Mouse (Mus musculus) midbrain, postnatal 0 days (tissue): ENCODE data around the gene Zdhhc7. TPM values are rescaled to one million over a fixed set of nuclear protein-coding genes. Genes with fewer than 3 reads are reported as not detected.
A peak's percentile ranks its signal among the peaks of the same experiment; 100 is the strongest.

Experiments
- ATAC-seq: fragments of 200-750 bp; cut with Nextera tagmentation; 2 replicates; pipeline ENCODE4 v1.8.0; 2017; ENCODE audit warnings: moderate number of reproducible peaks, mild to moderate bottlenecking, moderate TSS enrichment, moderate library complexity; ENCODE audit not compliant: low FRiP score
- DNase-seq: peaks from one replicate; pipeline ENCODE4 v3.0.0-alpha.2; 2015; ENCODE audit warnings: low spot score
- H3K27ac ChIP-seq: fragments of 300-500 bp; sonication (generic); 2 replicates; pipeline ENCODE4 v1.5.1; 2014; ENCODE audit warnings: low read depth, mild to moderate bottlenecking, low read length, mixed read lengths
- H3K27me3 ChIP-seq: fragments of 300-500 bp; sonication (generic); 2 replicates; pipeline ENCODE4 v1.6.1; 2014; ENCODE audit warnings: low read length, control low read depth, mixed read lengths; ENCODE audit not compliant: insufficient read depth
- H3K36me3 ChIP-seq: fragments of 300-500 bp; sonication (generic); 2 replicates; pipeline ENCODE4 v1.6.1; 2014; ENCODE audit warnings: low read length, control low read depth, mixed read lengths; ENCODE audit not compliant: insufficient read depth
- H3K4me1 ChIP-seq: fragments of 300-500 bp; sonication (generic); 2 replicates; pipeline ENCODE4 v1.6.1; 2014; ENCODE audit warnings: mild to moderate bottlenecking, control low read depth, antibody characterized with exemption, low read length, mixed read lengths; ENCODE audit not compliant: insufficient read depth
- H3K4me2 ChIP-seq: fragments of 300-500 bp; sonication (generic); 2 replicates; pipeline ENCODE4 v1.6.1; 2014; ENCODE audit warnings: low read depth, mild to moderate bottlenecking, low read length, mixed read lengths; ENCODE audit not compliant: poor library complexity, severe bottlenecking
- H3K4me3 ChIP-seq: fragments of 300-500 bp; sonication (generic); 2 replicates; pipeline ENCODE4 v1.5.1; 2014; ENCODE audit warnings: low read depth, mild to moderate bottlenecking, low read length, moderate library complexity
- H3K9ac ChIP-seq: fragments of 300-500 bp; sonication (generic); replicated peaks from 2 replicates; pipeline ENCODE4 v1.6.1; 2014; ENCODE audit warnings: mild to moderate bottlenecking, low read length, moderate library complexity, mixed read lengths; ENCODE audit not compliant: poor library complexity, severe bottlenecking
- H3K9me3 ChIP-seq: fragments of 300-500 bp; sonication (generic); 2 replicates; pipeline ENCODE4 v1.6.1; 2016; ENCODE audit warnings: low read length, control low read depth
- CTCF ChIP-seq: IDR thresholded peaks from 2 replicates; pipeline ENCODE4 v1.5.1; 2016; ENCODE audit warnings: antibody characterized with exemption, mild to moderate bottlenecking
- WGBS: fragments of 180-500 bp; shearing (Covaris S2); extraction: QIAGEN DNeasy Blood & Tissue Kit; methylation state at CpG from one replicate; pipeline ENCODE4 v1.1.7; 2014; 5-methylcytosine and 5-hydroxymethylcytosine counted together
- polyA plus RNA-seq: library from polyadenylated mRNA; unstranded; fragments of >200 nt; fragmentation: Nextera tagmentation; extraction: Ambion mirVana; gene quantifications from 2 replicates; pipeline ENCODE4 v1.2.1, GENCODE M21; 2015
- total RNA-seq: library from RNA; depleted of rRNA; stranded (reverse); fragments of >200 nt; gene quantifications from 2 replicates; pipeline ENCODE4 v1.2.3, GENCODE M21; 2014

Gene Zdhhc7
- total and polyA plus RNA-seq, 2 experiments from 2014 or later, result 24.6 to 40.8 TPM

DNA sequence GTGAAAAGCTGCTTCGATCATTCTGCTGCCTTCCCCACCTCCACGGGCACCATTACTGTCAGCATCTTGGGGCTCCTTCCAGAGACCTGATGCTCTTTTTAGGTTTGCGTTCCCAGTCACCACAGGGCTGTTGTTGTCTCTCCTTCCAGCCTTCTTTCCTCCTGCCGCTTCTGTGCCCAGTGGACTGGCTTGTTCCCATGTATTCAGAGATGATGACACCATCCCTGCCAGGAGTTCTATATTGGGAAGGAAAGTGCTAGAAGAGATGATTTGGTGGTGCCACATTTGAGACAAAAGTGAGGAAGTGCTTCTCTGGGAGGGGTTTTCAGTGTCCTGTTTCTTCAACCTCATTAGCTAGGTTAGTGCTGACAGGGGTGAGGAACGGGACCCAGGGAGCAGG, 17.6 kb upstream of the Zdhhc7 start:
- WGBS, result 85% methylated on average over 5 of the region's 5 CpGs

DNA sequence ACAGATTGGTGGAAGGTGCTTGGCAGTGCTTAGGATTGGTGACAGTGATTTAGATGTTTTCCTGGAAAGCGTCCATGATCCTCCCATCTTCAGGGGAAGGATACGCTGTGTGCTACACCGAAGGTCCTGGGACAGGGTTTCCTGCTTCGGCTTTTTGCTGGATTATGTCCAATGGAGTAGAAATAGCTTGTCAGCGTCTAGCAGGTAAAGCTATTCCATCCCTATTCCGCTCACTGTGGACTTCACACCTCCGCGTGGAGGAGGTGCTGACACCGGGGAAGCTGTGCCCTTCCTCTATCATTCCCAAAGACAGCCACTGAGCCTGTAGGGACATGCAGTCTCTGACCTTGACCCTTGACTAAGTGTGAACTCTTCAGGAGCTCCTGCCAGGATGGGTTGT, 16.9 kb upstream of the Zdhhc7 start:
- TF ChIP-seq CTCF, result no peak
- WGBS, result 90% methylated on average over 9 of the region's 9 CpGs
- DNase-seq (no peak), ATAC-seq (no peak)
- Histone ChIP-seq H3K9me3 (no peaks in the 10 kb centered on the region), H3K4me1 (no peaks in the 10 kb centered on the region; the same call in 1 of the 2 replicates), H3K27me3 (no peaks in the 10 kb centered on the region), H3K27ac (no peak overlapping the region), H3K9ac (no peak overlapping the region), H3K36me3 (no peaks in the 10 kb centered on the region), H3K4me2 (no peak overlapping the region), H3K4me3 (no peak overlapping the region)

More for the DNA sequence above, 17.6 kb upstream of the Zdhhc7 start:
- Histone ChIP-seq H3K27me3 (no peaks in the 10 kb centered on the region), H3K9ac (no peak overlapping the region), H3K27ac (no peak overlapping the region), H3K36me3 (no peaks in the 10 kb centered on the region), H3K4me3 (no peak overlapping the region), H3K4me1 (no peaks in the 10 kb centered on the region; the same call in 1 of the 2 replicates), H3K4me2 (no peak overlapping the region), H3K9me3 (no peaks in the 10 kb centered on the region)
- no peak for TF ChIP-seq CTCF
- ATAC-seq (no peak), DNase-seq (no peak)

DNA sequence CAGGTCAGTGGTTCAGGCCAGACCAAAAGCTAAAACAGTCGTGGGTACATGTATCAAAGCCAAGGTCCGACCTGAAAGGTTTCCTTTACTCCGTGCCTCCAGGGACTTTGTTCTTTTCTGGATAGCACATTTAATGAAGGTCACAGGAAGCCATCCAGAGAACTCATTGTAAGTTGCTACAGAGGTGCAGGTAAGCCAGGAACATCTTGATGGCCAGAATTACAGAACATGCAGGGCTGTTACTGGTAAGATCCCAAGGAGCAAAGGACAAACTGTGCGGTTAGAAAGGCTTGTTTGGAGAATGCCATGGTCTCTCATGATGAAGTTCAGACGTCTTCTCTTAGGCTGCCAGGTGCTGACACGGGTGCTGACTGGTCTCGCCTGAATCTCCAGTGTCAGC, 15.3 kb upstream of the Zdhhc7 start:
- 73% methylated on average over 7 of the region's 7 CpGs for WGBS
- Histone ChIP-seq H3K27me3 (no peaks in the 10 kb centered on the region), H3K4me2 (no peak overlapping the region), H3K27ac (no peak overlapping the region), H3K9me3 (no peaks in the 10 kb centered on the region), H3K4me3 (no peak overlapping the region), H3K4me1 (no peaks in the 10 kb centered on the region), H3K9ac (no peak overlapping the region), H3K36me3 (no peaks in the 10 kb centered on the region)
- no peak for TF ChIP-seq CTCF
- ATAC-seq (no peak), DNase-seq (no peak)

DNA sequence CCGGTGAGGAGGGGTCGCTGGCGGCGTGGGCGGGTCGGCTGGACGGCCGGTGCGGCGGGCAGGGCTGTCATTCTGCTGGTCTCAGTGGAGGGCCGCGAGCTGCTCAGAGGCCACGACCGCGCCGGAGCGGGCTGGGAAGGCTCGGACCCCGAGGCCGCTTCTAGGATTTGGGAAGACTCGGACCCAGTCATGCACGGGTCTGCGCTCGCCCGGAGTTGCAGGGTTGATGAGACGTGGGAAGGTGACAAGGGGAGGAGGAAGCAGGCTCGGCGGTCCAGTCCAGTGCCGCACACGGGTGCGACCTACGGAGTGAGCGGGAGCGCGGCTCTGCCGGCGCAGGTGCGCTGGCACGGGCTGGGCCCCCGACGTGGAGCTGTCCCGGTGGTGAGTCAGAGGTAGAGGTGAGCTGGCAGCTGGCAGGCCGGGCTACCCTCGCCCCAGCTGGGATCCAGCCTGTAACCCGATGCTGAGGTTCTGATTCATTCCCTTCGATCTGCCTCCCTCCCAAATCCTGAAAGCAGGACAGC, 13.1 kb upstream of the Zdhhc7 start:
- H3K9ac ChIP-seq, result peak overlapping the region; percentile 86
- no peak for TF ChIP-seq CTCF
- WGBS, result under 1% methylated on average over 36 of the region's 46 CpGs
- H3K4me3 ChIP-seq, result peak overlapping the region; percentile 78
- peak; percentile 57 for ATAC-seq
- H3K4me1 ChIP-seq, result no peaks in the 10 kb centered on the region
- H3K27me3 ChIP-seq, result no peaks in the 10 kb centered on the region
- H3K4me2 ChIP-seq, result peak overlapping the region; percentile 73
- no peak for DNase-seq
- H3K36me3 ChIP-seq, result no peaks in the 10 kb centered on the region
- H3K27ac ChIP-seq, result peak overlapping the region; percentile 82
- H3K9me3 ChIP-seq, result no peaks in the 10 kb centered on the region

DNA sequence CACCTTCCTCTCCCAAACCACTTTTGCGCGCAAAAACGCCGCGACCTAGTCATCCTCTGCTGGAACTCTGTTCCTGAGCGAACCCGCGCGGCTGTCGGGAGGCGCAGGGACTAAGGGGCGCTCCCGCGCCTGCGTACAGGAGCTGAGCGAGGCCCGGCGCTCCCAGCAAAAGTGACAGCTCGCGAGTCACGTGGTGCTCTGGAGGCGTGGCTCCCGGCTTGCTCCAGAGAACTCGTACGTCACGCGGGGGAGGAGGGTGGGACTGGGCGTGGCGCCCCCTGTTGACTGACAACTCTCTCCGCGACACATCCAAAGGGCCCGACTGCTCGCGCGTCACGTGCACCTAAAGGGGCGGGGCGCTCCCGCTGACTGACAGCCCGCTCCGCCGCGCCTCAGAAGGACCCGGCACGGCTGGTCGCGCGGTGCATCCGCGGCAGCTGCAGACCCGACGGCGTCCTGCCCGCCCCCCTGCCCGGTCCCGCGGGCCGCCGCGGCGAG, 12.5 kb upstream of the Zdhhc7 start, which contains the start of gene 6430548M08Rik:
6430548M08Rik (plus strand) TSS at position 395 of the 498 bp plus-strand sequence.
- no peaks in the 10 kb centered on the region for H3K9me3 ChIP-seq
- WGBS, result under 1% methylated on average over 57 of the region's 61 CpGs
- H3K27me3 ChIP-seq, result no peaks in the 10 kb centered on the region
- H3K4me3 ChIP-seq, result peak within 1 kb of the TSS; percentile 78
- ATAC-seq, result peak; percentile 96
- TF ChIP-seq CTCF, result peak; percentile 71
- H3K36me3 ChIP-seq, result no peaks in the 10 kb centered on the region
- H3K4me2 ChIP-seq, result peak within 1 kb of the TSS; percentile 73
- peak; percentile 100 for DNase-seq
- no peaks in the 10 kb centered on the region for H3K4me1 ChIP-seq
- H3K9ac ChIP-seq, result peak within 1 kb of the TSS; percentile 86
- H3K27ac ChIP-seq, result peak within 1 kb of the TSS; percentile 82

DNA sequence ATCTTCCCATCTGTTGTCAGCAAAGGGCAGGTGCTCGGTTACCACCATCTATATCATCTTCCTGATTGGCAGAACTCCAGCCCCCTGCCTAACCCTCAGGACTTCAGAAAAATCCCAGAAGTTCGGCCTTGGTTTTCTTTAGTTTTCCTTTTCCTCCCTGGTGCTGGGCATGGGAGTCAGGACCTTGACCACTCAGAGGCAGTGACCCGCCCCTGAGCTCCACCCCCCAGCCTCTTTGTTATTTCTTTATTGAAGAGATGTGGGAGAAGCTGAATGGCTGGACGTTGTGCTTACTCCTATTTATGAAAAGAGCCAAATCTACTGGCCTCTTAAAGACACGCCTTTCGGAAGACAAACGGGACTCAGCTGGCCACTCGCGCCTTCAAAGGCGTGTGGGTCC, 12.0 kb upstream of the Zdhhc7 start:
- no peak for TF ChIP-seq CTCF
- H3K27me3 ChIP-seq, result no peaks in the 10 kb centered on the region
- 3% methylated on average over 10 of the region's 10 CpGs for WGBS
- H3K4me2 ChIP-seq, result peak overlapping the region; percentile 71
- no peaks in the 10 kb centered on the region for H3K4me1 ChIP-seq
- H3K27ac ChIP-seq, result peak overlapping the region; percentile 73
- peak overlapping the region; percentile 44 for H3K9ac ChIP-seq
- DNase-seq (no peak), ATAC-seq (no peak; the same call in 1 of the 2 replicates)
- peak overlapping the region; percentile 78 for H3K4me3 ChIP-seq
- no peaks in the 10 kb centered on the region for H3K9me3 ChIP-seq
- no peaks in the 10 kb centered on the region for H3K36me3 ChIP-seq
